Mouse (Mus musculus): ENCODE measurements around the gene Krt33a.

Krt33a gene

DNA sequence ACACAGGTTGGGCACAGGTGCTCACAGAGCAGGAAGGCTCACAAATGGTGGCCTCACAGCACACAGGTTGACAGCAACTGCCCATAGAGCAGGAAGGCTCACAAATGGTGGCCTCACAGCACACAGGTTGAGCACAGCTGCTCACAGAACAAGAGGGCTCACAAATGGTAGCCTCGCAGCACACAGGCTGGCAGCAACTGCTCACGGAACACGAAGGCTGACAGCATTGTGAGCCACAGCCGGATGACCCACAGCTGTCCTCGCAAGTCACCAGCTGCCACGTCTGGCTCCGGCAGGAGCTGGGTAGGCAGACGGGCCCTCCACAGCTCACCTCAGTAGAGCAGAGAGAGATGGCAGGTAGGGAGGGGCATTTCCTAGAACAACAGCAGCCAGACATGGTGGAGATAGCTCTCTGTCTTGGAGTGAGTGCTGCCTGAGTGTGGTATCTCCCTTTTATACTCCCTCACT lies 29.8 kb downstream of the Krt33a start, which contains the start of gene Krtap16-1:
Gene Krtap16-1, minus strand, starts transcription at position 418 of the 468 bp plus-strand sequence.
- DNase-seq (ENCODE audit: low spot score) = no peak

GRCm38 (mm10) chr11:99985291-99986092 lies 30.5 kb downstream of the Krt33a start:
- DNase-seq (ENCODE audit: low spot score) = no peak

DNA sequence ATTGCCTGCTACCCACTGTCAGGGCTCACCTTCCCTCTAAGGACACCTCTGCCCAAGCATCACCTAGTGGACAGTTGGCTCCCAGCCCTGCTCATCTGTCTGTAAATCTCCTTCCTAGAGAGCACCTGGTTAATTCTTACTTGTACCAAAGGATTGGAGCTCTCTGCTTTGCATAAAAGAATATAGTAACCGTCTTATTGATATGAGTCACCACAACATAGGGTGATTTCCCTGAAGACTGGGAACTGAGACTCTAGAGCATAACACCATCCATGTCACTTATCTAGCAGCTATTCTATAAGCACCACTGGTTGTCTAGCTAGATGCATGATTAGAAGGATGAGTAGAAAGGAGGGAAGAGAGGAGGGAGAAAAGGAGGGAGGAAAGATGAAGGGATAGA lies 32.6 kb downstream of the Krt33a start:
- DNase-seq (ENCODE audit: low spot score) = no peak

- DNase-seq (ENCODE audit: low spot score) = no peak
Measured at GRCm38 (mm10) chr11:99982731-99983130, 33.3 kb downstream of the Krt33a start.

DNA sequence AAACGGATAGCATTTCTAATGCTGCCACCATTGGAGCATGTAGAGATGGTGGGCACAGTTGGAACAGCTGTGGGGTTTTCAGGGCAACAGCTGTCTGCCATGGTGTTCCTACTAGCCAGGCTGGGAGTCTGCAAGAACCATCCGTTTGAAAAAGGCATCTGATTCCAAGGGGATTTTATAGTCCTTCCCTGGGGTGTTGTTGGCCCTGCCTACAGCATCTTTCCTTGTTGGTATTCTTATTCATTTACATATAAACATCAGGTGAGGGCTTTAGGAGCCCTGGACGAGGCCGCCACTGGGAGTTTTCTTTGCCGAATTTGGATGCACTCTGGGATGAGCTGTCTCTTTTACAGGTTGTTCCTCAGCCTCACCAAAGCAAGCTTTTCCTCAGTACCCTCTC lies 37.1 kb downstream of the Krt33a start, which contains the start of gene Krtap29-1:
Gene Krtap29-1, minus strand, starts transcription at position 101 of the 400 bp plus-strand sequence.
- no peak for DNase-seq (ENCODE audit: low spot score)

DNA sequence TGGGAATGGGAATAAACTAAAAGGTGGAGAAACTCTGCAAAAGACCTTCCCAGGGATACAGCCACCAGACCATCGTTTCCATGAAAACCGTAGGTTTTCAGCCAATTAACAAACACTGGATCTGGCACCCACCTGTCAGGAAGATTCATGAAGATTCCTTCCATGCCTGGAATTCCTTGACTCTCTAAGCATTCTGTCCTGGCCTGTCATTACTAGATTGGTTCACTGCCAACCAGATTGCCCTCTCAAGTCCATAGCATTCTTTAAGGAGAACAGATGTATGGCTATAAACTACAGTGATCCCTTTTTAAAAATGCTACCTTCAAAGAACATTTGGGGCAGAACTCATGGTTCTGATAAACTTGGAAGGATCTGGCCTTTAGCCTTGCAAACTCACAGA lies 50.1 kb downstream of the Krt33a start:
- DNase-seq (ENCODE audit: low spot score) = no peak

DNA sequence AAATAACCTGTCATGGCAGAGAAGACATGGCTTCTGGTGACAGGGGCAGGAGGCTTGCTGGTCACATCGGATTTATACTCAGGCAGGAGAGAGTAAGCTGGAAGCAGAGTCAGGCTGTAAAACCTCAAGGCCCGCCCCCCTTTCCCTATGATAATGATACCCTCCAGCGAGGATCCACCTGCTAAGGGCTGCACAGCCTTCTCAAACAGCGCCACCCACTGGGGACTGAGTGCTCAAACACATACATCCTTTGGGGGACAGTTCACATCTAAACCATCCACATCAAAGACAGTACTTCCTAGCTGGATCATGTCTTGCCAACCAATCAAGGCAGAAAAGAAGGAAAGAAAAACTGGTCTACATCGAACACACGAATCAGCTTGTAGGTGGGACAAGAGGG lies 51.8 kb downstream of the Krt33a start:
- DNase-seq (ENCODE audit: low spot score) = peak; percentile 13
